Mouse (Mus musculus) stomach, postnatal 0 days (tissue): ENCODE results near the gene Ubald2.

Experiments
- CTCF ChIP-seq: IDR thresholded peaks from 2 replicates; pipeline ENCODE4 v1.5.1; 2016; ENCODE audit warnings: antibody characterized with exemption, low read depth, mild to moderate bottlenecking, moderate library complexity
- EP300 ChIP-seq: optimal IDR thresholded peaks from 2 replicates; pipeline ENCODE3; 2016; ENCODE audit warnings: antibody characterized with exemption

- TF ChIP-seq CTCF = no peak
- TF ChIP-seq EP300 = no peak
These were observed 37.0 kb upstream of the Ubald2 start for GRCm38 (mm10) chr11:116396934-116397330.
